Mouse (Mus musculus): ENCODE data around the gene Syn3. TPM values are rescaled to one million over a fixed set of nuclear protein-coding genes. Genes with fewer than 3 reads are reported as not detected.

The Syn3 gene
- polyA plus RNA-seq, 1 experiment, result 3.3 TPM

- WGBS, result 54% methylated on average over 19 of the region's 19 CpGs
- H3K27me3 ChIP-seq (replicated peaks; ENCODE audit: control insufficient read depth, insufficient read depth, low read length), result no peaks in the 10 kb centered on the region
- no peak overlapping the region for H3K4me3 ChIP-seq (ENCODE audit: insufficient read depth, low read depth, low read length)
- peak; percentile 84 for DNase-seq
- no peaks in the 10 kb centered on the region for H3K36me3 ChIP-seq (ENCODE audit: control insufficient read depth, insufficient read depth, low read length)
- TF ChIP-seq CTCF (conservative IDR thresholded peaks at IDR 0.05; ENCODE audit: insufficient read depth, insufficient read length, low read depth, low read length) (no peak), POLR2A (IDR thresholded peaks at IDR 0.05; ENCODE audit: low read depth, low read length) (no peak)
- peaks cover 3% of the 10 kb centered on the region for H3K4me1 ChIP-seq (ENCODE audit: control insufficient read depth, insufficient read depth, low read length)
- peak overlapping the region; percentile 88 for H3K27ac ChIP-seq (ENCODE audit: insufficient read depth, low read depth, low read length)
These were observed 225.1 kb downstream of the Syn3 start for GRCm38 (mm10) chr10:86273410-86274191.

GRCm38 (mm10) chr10:86272826-86273225 lies 225.9 kb downstream of the Syn3 start:
- Histone ChIP-seq H3K36me3 (ENCODE audit: control insufficient read depth, insufficient read depth, low read length) (no peaks in the 10 kb centered on the region), H3K4me1 (ENCODE audit: control insufficient read depth, insufficient read depth, low read length) (peaks cover 3% of the 10 kb centered on the region), H3K27me3 (replicated peaks; ENCODE audit: control insufficient read depth, insufficient read depth, low read length) (no peaks in the 10 kb centered on the region), H3K4me3 (ENCODE audit: insufficient read depth, low read depth, low read length) (no peak overlapping the region), H3K27ac (ENCODE audit: insufficient read depth, low read depth, low read length) (peak overlapping the region; percentile 88)
- 58% methylated on average over 3 of the region's 3 CpGs for WGBS
- peak; percentile 50 for DNase-seq
- TF ChIP-seq CTCF (conservative IDR thresholded peaks at IDR 0.05; ENCODE audit: insufficient read depth, insufficient read length, low read depth, low read length) (no peak), POLR2A (IDR thresholded peaks at IDR 0.05; ENCODE audit: low read depth, low read length) (no peak)

- DNase-seq, result peak; percentile 59
- TF ChIP-seq POLR2A (IDR thresholded peaks at IDR 0.05; ENCODE audit: low read depth, low read length), result no peak
- TF ChIP-seq CTCF (conservative IDR thresholded peaks at IDR 0.05; ENCODE audit: insufficient read depth, insufficient read length, low read depth, low read length), result no peak
- H3K27ac ChIP-seq (ENCODE audit: insufficient read depth, low read depth, low read length), result peak overlapping the region; percentile 91
- H3K27me3 ChIP-seq (replicated peaks; ENCODE audit: control insufficient read depth, insufficient read depth, low read length), result no peaks in the 10 kb centered on the region
- 41% methylated on average over 3 of the region's 3 CpGs for WGBS
- peaks cover 3% of the 10 kb centered on the region for H3K4me1 ChIP-seq (ENCODE audit: control insufficient read depth, insufficient read depth, low read length)
- H3K36me3 ChIP-seq (ENCODE audit: control insufficient read depth, insufficient read depth, low read length), result no peaks in the 10 kb centered on the region
- no peak overlapping the region for H3K4me3 ChIP-seq (ENCODE audit: insufficient read depth, low read depth, low read length)
These were observed 228.4 kb downstream of the Syn3 start for GRCm38 (mm10) chr10:86270254-86270653.

GRCm38 (mm10) chr10:86264618-86265017 lies 234.1 kb downstream of the Syn3 start:
- 68% methylated on average over 9 of the region's 9 CpGs for WGBS
- Histone ChIP-seq H3K27ac (ENCODE audit: insufficient read depth, low read depth, low read length) (peak overlapping the region; percentile 59), H3K27me3 (replicated peaks; ENCODE audit: control insufficient read depth, insufficient read depth, low read length) (no peaks in the 10 kb centered on the region), H3K36me3 (ENCODE audit: control insufficient read depth, insufficient read depth, low read length) (no peaks in the 10 kb centered on the region), H3K4me1 (ENCODE audit: control insufficient read depth, insufficient read depth, low read length) (no peaks in the 10 kb centered on the region), H3K4me3 (ENCODE audit: insufficient read depth, low read depth, low read length) (no peak overlapping the region)
- peak; percentile 64 for DNase-seq
- TF ChIP-seq CTCF (conservative IDR thresholded peaks at IDR 0.05; ENCODE audit: insufficient read depth, insufficient read length, low read depth, low read length), result no peak
- TF ChIP-seq POLR2A (IDR thresholded peaks at IDR 0.05; ENCODE audit: low read depth, low read length), result no peak

GRCm38 (mm10) chr10:86261725-86262124 lies 237.0 kb downstream of the Syn3 start:
- no peak overlapping the region for H3K27ac ChIP-seq (ENCODE audit: insufficient read depth, low read depth, low read length)
- DNase-seq, result no peak
- no peaks in the 10 kb centered on the region for H3K4me1 ChIP-seq (ENCODE audit: control insufficient read depth, insufficient read depth, low read length)
- H3K36me3 ChIP-seq (ENCODE audit: control insufficient read depth, insufficient read depth, low read length), result no peaks in the 10 kb centered on the region
- H3K27me3 ChIP-seq (replicated peaks; ENCODE audit: control insufficient read depth, insufficient read depth, low read length), result no peaks in the 10 kb centered on the region
- TF ChIP-seq POLR2A (IDR thresholded peaks at IDR 0.05; ENCODE audit: low read depth, low read length) (no peak), CTCF (conservative IDR thresholded peaks at IDR 0.05; ENCODE audit: insufficient read depth, insufficient read length, low read depth, low read length) (no peak)
- no peak overlapping the region for H3K4me3 ChIP-seq (ENCODE audit: insufficient read depth, low read depth, low read length)
- WGBS, result 76% methylated on average over 2 of the region's 2 CpGs

GRCm38 (mm10) chr10:86258992-86259391 lies 239.7 kb downstream of the Syn3 start:
- Histone ChIP-seq H3K27me3 (replicated peaks; ENCODE audit: control insufficient read depth, insufficient read depth, low read length) (no peaks in the 10 kb centered on the region), H3K27ac (ENCODE audit: insufficient read depth, low read depth, low read length) (no peak overlapping the region), H3K4me3 (ENCODE audit: insufficient read depth, low read depth, low read length) (no peak overlapping the region), H3K4me1 (ENCODE audit: control insufficient read depth, insufficient read depth, low read length) (no peaks in the 10 kb centered on the region), H3K36me3 (ENCODE audit: control insufficient read depth, insufficient read depth, low read length) (no peaks in the 10 kb centered on the region)
- no peak for TF ChIP-seq CTCF (conservative IDR thresholded peaks at IDR 0.05; ENCODE audit: insufficient read depth, insufficient read length, low read depth, low read length)
- no peak for TF ChIP-seq POLR2A (IDR thresholded peaks at IDR 0.05; ENCODE audit: low read depth, low read length)
- DNase-seq, result peak; percentile 54
- WGBS, result 58% methylated on average over 3 of the region's 3 CpGs

- DNase-seq, result no peak
- no peak overlapping the region for H3K4me3 ChIP-seq (ENCODE audit: insufficient read depth, low read depth, low read length)
- no peaks in the 10 kb centered on the region for H3K36me3 ChIP-seq (ENCODE audit: control insufficient read depth, insufficient read depth, low read length)
- no peaks in the 10 kb centered on the region for H3K27me3 ChIP-seq (replicated peaks; ENCODE audit: control insufficient read depth, insufficient read depth, low read length)
- no peak overlapping the region for H3K27ac ChIP-seq (ENCODE audit: insufficient read depth, low read depth, low read length)
- WGBS, result 80% methylated on average over 4 of the region's 4 CpGs
- no peaks in the 10 kb centered on the region for H3K4me1 ChIP-seq (ENCODE audit: control insufficient read depth, insufficient read depth, low read length)
- TF ChIP-seq CTCF (conservative IDR thresholded peaks at IDR 0.05; ENCODE audit: insufficient read depth, insufficient read length, low read depth, low read length), result no peak
- TF ChIP-seq POLR2A (IDR thresholded peaks at IDR 0.05; ENCODE audit: low read depth, low read length), result no peak
These were observed 240.7 kb downstream of the Syn3 start for GRCm38 (mm10) chr10:86258046-86258445.
